Mouse (Mus musculus) heart, embryonic 10.5 days (tissue): ENCODE results near the gene Scfd2. TPM values are rescaled to one million over a fixed set of nuclear protein-coding genes. Genes with fewer than 3 reads are reported as not detected.
A peak's percentile ranks its signal among the peaks of the same experiment; 100 is the strongest.

ENCODE experiments used
- DNase-seq: peaks from one replicate; pipeline ENCODE4 v3.0.0-alpha.2; 2017; ENCODE audit warnings: low spot score
- H3K27ac ChIP-seq: fragments of 300-500 bp; sonication (generic); 2 replicates; pipeline ENCODE4 v1.5.1; 2016; ENCODE audit warnings: mild to moderate bottlenecking
- H3K27me3 ChIP-seq: fragments of 300-500 bp; sonication (generic); 2 replicates; pipeline ENCODE4 v1.6.1; 2016; ENCODE audit warnings: mild to moderate bottlenecking; ENCODE audit not compliant: poor library complexity, insufficient read depth, severe bottlenecking
- H3K36me3 ChIP-seq: fragments of 300-500 bp; sonication (generic); 2 replicates; pipeline ENCODE4 v1.6.1; 2016; ENCODE audit warnings: mild to moderate bottlenecking, moderate library complexity
- H3K4me1 ChIP-seq: fragments of 300-500 bp; sonication (generic); 2 replicates; pipeline ENCODE4 v1.6.1; 2016; ENCODE audit warnings: mild to moderate bottlenecking
- H3K4me3 ChIP-seq: fragments of 300-500 bp; sonication (generic); 2 replicates; pipeline ENCODE4 v1.5.1; 2016; ENCODE audit warnings: mild to moderate bottlenecking, moderate library complexity
- H3K9me3 ChIP-seq: fragments of 300-500 bp; sonication (generic); 2 replicates; pipeline ENCODE4 v1.6.1; 2016; ENCODE audit warnings: mild to moderate bottlenecking, moderate library complexity
- WGBS: fragments of 180-500 bp; shearing (Covaris S2); methylation state at CpG from one replicate; pipeline ENCODE4 v1.1.7; 2016; 5-methylcytosine and 5-hydroxymethylcytosine counted together
- polyA plus RNA-seq: library from polyadenylated mRNA; unstranded; fragments of >200 nt; fragmentation: Nextera tagmentation; extraction: Ambion mirVana; gene quantifications from 2 replicates; pipeline ENCODE4 v1.2.1, GENCODE M21; 2016

The Scfd2 gene
- polyA plus RNA-seq, 1 experiment from 2014 or later: 17.3 TPM

DNA sequence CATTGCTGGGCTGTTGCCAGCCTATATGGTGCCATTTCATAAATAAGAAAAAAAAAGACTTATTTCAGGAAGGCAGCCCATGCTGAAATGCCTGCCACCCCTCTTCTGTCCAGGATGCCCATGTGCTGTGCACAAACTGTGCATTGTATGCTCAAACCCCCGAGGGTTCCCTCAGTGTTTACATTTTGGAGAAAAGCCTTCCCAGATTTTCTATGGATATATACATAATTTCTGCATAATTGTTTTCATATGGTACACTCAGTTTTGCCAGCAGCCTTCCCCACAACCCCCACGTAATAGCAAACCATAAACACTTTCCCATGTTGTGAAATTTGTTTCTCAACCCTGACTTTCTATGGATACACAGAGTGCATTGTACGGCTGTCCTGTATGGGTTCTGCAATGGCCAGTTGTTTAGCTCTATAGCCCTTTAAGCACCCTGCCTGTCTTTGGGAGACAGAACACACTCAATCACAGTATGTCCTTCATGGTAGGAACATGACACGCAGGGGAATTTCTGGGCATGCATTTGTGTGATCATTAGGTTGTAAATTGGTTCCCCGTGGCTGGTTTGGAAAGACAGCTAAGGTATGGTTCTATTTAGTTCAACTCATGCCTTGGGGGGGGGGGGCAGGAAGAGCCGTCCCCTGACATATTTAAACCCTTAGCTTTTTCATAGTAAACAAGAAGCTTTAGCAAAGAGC is 372.5 kb downstream of the Scfd2 start:
- Histone ChIP-seq H3K27me3 (no peaks in the 10 kb centered on the region), H3K4me3 (no peak overlapping the region), H3K4me1 (peaks cover 72% of the 10 kb centered on the region), H3K36me3 (peaks cover 2% of the 10 kb centered on the region; the same call in 1 of the 2 replicates), H3K27ac (peak overlapping the region; percentile 89), H3K9me3 (no peaks in the 10 kb centered on the region)
- DNase-seq: no peak
- 87% methylated on average over 6 of the region's 6 CpGs for WGBS

DNA sequence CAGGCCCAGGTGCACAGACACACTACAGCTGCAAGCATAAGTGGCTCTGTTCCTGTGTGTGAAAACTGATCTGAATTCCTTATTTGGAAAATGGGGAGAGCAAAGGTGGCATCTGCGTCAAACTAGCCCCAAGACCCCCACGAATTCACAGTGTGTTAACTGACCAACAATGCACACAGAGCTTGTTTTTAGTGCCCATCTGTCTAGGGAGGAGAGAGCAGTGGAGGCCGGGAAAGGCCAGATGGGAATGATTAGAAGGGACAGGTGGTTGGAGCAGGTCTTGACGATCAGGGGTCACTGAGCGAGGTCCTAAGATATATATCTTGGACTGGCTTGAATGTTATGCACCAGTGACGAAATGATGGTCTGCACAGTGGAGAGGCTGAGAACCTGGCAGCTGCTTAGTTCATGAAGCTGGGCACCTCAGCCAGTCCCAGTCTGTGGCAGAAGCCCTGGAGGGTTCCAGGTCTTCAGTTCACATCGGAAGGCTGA is 375.7 kb downstream of the Scfd2 start:
- Histone ChIP-seq H3K36me3 (peaks cover 2% of the 10 kb centered on the region; the same call in 1 of the 2 replicates), H3K27ac (peak overlapping the region; percentile 63), H3K27me3 (no peaks in the 10 kb centered on the region), H3K9me3 (no peaks in the 10 kb centered on the region), H3K4me1 (peaks cover 50% of the 10 kb centered on the region), H3K4me3 (no peak overlapping the region)
- DNase-seq: no peak
- WGBS: 59% methylated on average over 7 of the region's 7 CpGs

Other genes starting within 250 kb of the Scfd2 start
- 80.7 and 93.9 TPM in 2 replicates for gene Fip1l1, start 3.7 kb upstream of the Scfd2 start, polyA plus RNA-seq
- gene Lnx1, start 171.2 kb upstream of the Scfd2 start, polyA plus RNA-seq: 0.37 and 0.87 TPM in 2 replicates